Mouse (Mus musculus) cerebellum, adult 2 months (tissue): ENCODE results near the gene Pzp. TPM values are rescaled to one million over a fixed set of nuclear protein-coding genes. Genes with fewer than 3 reads are reported as not detected.

ENCODE experiments used
- DNase-seq, 2 experiments: peaks; one replicate each; pipeline ENCODE4 v3.0.0; 2021
- H3K27ac ChIP-seq: fragments of 200-500 bp; 2 replicates; pipeline ENCODE4 v1.5.1; 2012; ENCODE audit warnings: low read length, control low read depth, inconsistent platforms; ENCODE audit not compliant: insufficient read depth
- H3K27me3 ChIP-seq: fragments of 200-500 bp; 2 replicates; pipeline ENCODE4 v1.6.1; 2012; ENCODE audit warnings: inconsistent platforms, mild to moderate bottlenecking, low read length, moderate library complexity; ENCODE audit not compliant: control insufficient read depth, insufficient read depth
- H3K4me1 ChIP-seq: fragments of 200-500 bp; 2 replicates; pipeline ENCODE4 v1.6.1; 2011; ENCODE audit warnings: low read length; ENCODE audit not compliant: control insufficient read depth, insufficient read depth
- H3K4me3 ChIP-seq: fragments of 200-500 bp; replicated peaks from 2 replicates; pipeline ENCODE3; 2011; ENCODE audit warnings: mild to moderate bottlenecking, low read depth, low read length, control low read depth; ENCODE audit not compliant: insufficient read depth
- CTCF ChIP-seq: fragments of 200-500 bp; IDR thresholded peaks from 2 replicates; pipeline ENCODE4 v1.5.1; 2011; ENCODE audit warnings: low read depth, mild to moderate bottlenecking, control low read depth, low read length, moderate library complexity, borderline replicate concordance; ENCODE audit not compliant: insufficient read depth
- POLR2A ChIP-seq: fragments of 200-500 bp; IDR thresholded peaks from 2 replicates; pipeline ENCODE4 v1.6.1; 2011; ENCODE audit warnings: low read length, control low read depth, borderline replicate concordance; ENCODE audit not compliant: insufficient read depth
- WGBS: fragments of 180-500 bp; shearing (Covaris S2); methylation state at CpG from one replicate; pipeline ENCODE4 v1.1.7; 2018; 5-methylcytosine and 5-hydroxymethylcytosine counted together
- polyA plus RNA-seq: library from polyadenylated mRNA; depleted of rRNA; stranded (reverse); fragments of >200 nt; gene quantifications from 2 replicates; pipeline ENCODE4 v1.2.3, GENCODE M21; 2012

Gene Pzp
- polyA plus RNA-seq, 1 experiment = not detected

- Histone ChIP-seq H3K27me3 (no peaks in the 10 kb centered on the region), H3K4me1 (no peaks in the 10 kb centered on the region), H3K27ac (no peak overlapping the region), H3K4me3 (no peak overlapping the region)
- TF ChIP-seq CTCF (no peak), POLR2A (no peak)
- 52% methylated on average over 5 of the region's 5 CpGs for WGBS
- no peak for DNase-seq
Measured at GRCm38 (mm10) chr6:128504743-128505142, 21.8 kb downstream of the Pzp start.

GRCm38 (mm10) chr6:128495346-128495745, 31.2 kb downstream of the Pzp start:
- H3K27me3 ChIP-seq = no peaks in the 10 kb centered on the region
- no peak for TF ChIP-seq POLR2A
- TF ChIP-seq CTCF = no peak
- no peak for DNase-seq
- WGBS = 34% methylated on average over 1 of the region's 1 CpGs
- no peaks in the 10 kb centered on the region for H3K4me1 ChIP-seq
- H3K4me3 ChIP-seq = no peak overlapping the region
- H3K27ac ChIP-seq = no peak overlapping the region

DNA sequence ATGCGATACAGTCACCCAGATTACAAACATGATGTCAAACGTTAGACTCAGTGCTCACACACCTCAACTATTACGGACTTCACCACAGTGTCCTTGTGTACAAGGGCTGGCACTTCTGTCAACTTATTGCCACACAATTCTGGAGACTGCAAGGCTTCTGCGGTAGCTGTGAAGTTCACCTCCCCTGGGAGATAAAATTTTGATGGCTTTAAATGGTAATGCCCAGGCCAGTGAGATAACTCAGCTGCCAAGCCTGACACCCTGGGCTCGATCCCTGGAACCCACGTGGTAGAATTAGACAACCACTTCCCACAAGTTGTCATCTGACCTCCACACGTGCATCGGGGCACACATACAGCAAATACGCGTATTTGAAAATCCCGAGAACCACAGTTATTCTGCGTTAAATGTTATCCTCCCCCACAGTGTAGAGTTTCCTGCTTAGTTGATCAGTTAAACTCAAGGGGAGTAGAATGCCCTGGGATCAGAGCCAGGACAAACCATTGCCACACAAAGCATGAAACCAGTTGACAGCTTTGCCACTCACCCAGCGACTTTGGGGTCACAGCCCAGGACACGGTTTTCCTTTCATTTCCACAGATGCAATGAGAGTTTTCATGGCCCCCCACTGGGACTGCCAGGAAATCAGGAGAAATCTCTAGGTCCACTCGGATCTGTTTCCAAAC, 31.7 kb downstream of the Pzp start:
- no peak for TF ChIP-seq CTCF
- TF ChIP-seq POLR2A = no peak

DNA sequence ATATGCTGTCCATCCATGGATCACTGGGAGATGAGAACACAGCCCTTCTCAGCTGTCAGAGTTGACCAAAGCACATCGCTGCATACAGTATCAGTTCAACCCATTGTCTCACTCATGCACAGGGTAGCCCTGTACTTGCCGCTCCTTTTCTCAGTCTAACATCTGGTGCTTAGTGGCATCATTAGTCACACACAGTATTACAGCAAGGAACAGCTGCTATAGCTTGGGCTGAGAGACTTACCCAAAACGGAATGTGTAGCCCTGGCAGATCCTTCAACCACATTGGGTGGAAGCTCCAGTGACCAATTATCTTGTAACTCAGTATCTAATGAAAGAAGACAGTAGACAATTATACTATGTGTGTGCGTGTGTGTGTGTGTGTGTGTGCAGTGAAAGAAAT, 34.6 kb downstream of the Pzp start:
- Histone ChIP-seq H3K4me1 (no peaks in the 10 kb centered on the region), H3K27me3 (no peaks in the 10 kb centered on the region), H3K4me3 (no peak overlapping the region), H3K27ac (no peak overlapping the region)
- WGBS = 59% methylated on average over 4 of the region's 4 CpGs
- TF ChIP-seq CTCF = no peak
- TF ChIP-seq POLR2A = no peak
- DNase-seq = no peak

More for the DNA sequence above, 31.7 kb downstream of the Pzp start:
- Histone ChIP-seq H3K4me3 (no peak overlapping the region), H3K4me1 (no peaks in the 10 kb centered on the region), H3K27me3 (no peaks in the 10 kb centered on the region), H3K27ac (no peak overlapping the region)
- WGBS = 54% methylated on average over 15 of the region's 15 CpGs
- DNase-seq = no peak

DNA sequence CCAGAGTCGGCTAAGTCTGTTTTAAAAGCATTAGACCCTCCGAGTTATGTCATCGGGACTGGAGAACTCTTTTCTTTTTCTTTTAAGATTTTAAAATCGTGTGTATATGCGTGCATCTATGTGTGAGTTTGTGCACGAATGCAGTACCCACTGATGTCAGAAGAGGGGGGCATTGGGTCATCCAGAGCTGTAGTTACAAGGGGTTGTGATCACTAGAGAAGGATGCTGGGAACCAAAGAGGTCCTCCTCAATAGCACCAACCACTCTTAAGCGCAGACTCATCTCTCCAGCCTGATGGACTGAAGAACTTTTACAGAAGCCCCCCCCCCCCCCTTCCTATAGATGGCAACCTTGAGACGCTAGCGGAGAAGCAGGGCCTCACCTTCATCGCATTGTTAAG, 36.4 kb downstream of the Pzp start:
- H3K27me3 ChIP-seq = no peaks in the 10 kb centered on the region
- TF ChIP-seq CTCF (no peak), POLR2A (no peak)
- DNase-seq = no peak
- 94% methylated on average over 10 of the region's 10 CpGs for WGBS
- H3K4me1 ChIP-seq = no peaks in the 10 kb centered on the region
- no peak overlapping the region for H3K4me3 ChIP-seq
- H3K27ac ChIP-seq = no peak overlapping the region

- Histone ChIP-seq H3K4me1 (no peaks in the 10 kb centered on the region), H3K27me3 (no peaks in the 10 kb centered on the region), H3K27ac (no peak overlapping the region), H3K4me3 (no peak overlapping the region)
- 95% methylated on average over 11 of the region's 11 CpGs for WGBS
- no peak for TF ChIP-seq CTCF
- TF ChIP-seq POLR2A = no peak
- no peak for DNase-seq
Measured at GRCm38 (mm10) chr6:128487736-128488135, 38.8 kb downstream of the Pzp start.

DNA sequence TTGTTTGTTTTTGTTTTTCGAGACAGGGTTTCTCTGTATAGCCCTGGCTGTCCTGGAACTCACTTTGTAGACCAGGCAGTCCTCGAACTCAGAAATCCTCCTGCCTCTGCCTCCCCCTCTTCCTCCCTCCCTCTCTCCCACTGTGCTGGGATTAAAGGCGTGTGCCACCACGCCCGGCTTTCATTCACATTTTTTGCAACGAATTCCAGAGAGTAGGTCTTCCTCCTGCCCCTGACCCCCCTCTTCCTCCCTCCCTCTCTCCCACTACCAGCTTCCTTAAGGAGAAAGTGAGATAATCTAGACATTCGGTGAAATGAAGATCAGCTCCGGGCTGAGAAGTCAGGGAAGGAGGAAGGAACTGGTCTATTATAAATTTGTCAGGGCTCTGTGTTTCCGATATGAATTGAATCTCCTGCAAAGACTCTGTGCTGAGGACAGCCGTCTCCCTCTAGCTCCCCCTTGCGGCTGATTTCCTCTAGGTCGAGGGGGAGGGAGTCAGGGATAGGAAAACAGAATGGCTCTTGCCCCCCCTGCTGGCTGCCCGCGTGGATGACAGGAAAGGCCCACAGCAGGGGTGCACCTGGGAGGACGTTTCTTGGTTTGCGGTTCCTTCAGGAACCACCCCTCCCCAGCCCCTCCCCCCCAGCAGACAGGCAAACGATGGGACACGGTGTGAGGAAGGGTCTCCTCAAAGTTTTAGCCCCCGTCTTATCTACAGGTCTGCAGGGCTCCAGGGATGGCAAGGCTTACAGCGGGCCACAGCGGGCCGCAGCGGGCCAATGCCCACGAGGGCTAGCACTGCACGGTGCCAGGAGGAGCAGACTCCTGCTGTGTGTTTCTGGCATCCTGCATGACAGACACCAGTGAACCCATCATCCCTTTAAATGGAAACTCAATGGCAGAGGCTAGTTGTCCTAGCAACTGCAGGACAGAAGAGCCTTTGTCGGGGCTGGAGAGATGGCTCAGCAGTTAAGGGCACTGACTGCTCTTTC, 46.8 kb downstream of the Pzp start:
- H3K4me3 ChIP-seq = peak overlapping the region; percentile 48
- 8% methylated on average over 26 of the region's 26 CpGs for WGBS

GRCm38 (mm10) chr6:128477495-128477894, 49.0 kb downstream of the Pzp start:
- TF ChIP-seq CTCF (no peak), POLR2A (no peak)
- Histone ChIP-seq H3K27me3 (no peaks in the 10 kb centered on the region), H3K27ac (no peak overlapping the region), H3K4me3 (no peak overlapping the region), H3K4me1 (no peaks in the 10 kb centered on the region)
- no peak for DNase-seq
- WGBS = 32% methylated on average over 4 of the region's 4 CpGs

More for the DNA sequence above, 46.8 kb downstream of the Pzp start:
- Histone ChIP-seq H3K27ac (no peak overlapping the region), H3K4me1 (no peaks in the 10 kb centered on the region), H3K27me3 (no peaks in the 10 kb centered on the region)
- peak; percentile 92 to 96 for DNase-seq
- no peak for TF ChIP-seq POLR2A
- TF ChIP-seq CTCF = peak; percentile 99
